Mouse (Mus musculus): ENCODE measurements around the gene Ctf2.

DNA sequence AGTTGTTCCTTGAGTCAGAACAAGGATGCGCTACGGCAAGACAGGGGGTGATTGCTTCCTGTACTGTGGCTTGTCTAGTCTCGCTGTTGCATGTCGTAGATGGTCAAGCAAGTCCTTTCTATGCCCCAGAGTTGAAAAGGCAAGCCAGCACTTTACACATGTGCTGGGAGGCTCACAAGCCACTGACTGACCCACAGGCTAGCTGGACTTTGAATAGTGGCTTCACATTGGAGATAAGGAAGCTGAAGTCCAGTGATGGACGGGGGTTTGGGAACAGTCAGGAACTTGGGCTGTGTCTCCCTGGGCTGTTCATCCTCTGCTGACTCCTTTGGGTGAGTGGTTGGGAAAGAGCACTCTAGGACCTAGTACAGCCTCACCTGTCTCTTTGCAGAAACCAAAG lies 19.7 kb upstream of the Ctf2 start:
- TF ChIP-seq CTCF (IDR thresholded peaks at IDR 0.05; ENCODE audit: insufficient read depth, low read length) (no peak), POLR2A (IDR thresholded peaks at IDR 0.05; ENCODE audit: borderline replicate concordance, extremely low read depth, low read depth, low read length) (no peak)
